Mouse (Mus musculus) liver, embryonic 14.5 days (tissue): ENCODE data around the gene Luzp1.

Experiments used
- CTCF ChIP-seq: IDR thresholded peaks from 2 replicates; pipeline ENCODE4 v1.5.1; 2016; ENCODE audit warnings: antibody characterized with exemption, low read depth, control low read depth
- EP300 ChIP-seq: IDR thresholded peaks from 2 replicates; pipeline ENCODE4 v1.6.1; 2016; ENCODE audit warnings: antibody characterized with exemption, low read depth

- TF ChIP-seq CTCF (no peak), EP300 (no peak)
Measured at GRCm38 (mm10) chr4:136601476-136601875, 131.9 kb downstream of the Luzp1 start.
